Mouse (Mus musculus) CH12.LX (cell line): ENCODE data around the gene Jam2. TPM values are rescaled to one million over a fixed set of nuclear protein-coding genes. Genes with fewer than 3 reads are reported as not detected.

Experiments used
- DNase-seq: peaks from one replicate; pipeline ENCODE4 v3.0.0-alpha.2; 2013; ENCODE audit errors: extremely low read depth
- H3K27ac ChIP-seq: 2 replicates; pipeline ENCODE4 v1.5.1; 2012; ENCODE audit warnings: low read depth, mild to moderate bottlenecking, control low read depth, moderate library complexity; ENCODE audit not compliant: insufficient read depth
- H3K27me3 ChIP-seq: replicated peaks from 2 replicates; pipeline ENCODE3; 2012; ENCODE audit warnings: inconsistent platforms
- H3K36me3 ChIP-seq, 2 experiments: replicated peaks in 1 of 2; 2 replicates each; pipeline versions ENCODE3 to v1.6.1; 2012; ENCODE audit warnings: inconsistent platforms in 1 of 2, low read length in 1 of 2, mild to moderate bottlenecking in 1 of 2, mixed read lengths in 1 of 2, moderate library complexity in 1 of 2; ENCODE audit not compliant: control insufficient read depth in 1 of 2, insufficient read depth in 1 of 2
- H3K4me1 ChIP-seq, 2 experiments: 2 replicates each; pipeline ENCODE4 v1.6.1; 2012; ENCODE audit warnings: inconsistent platforms in 1 of 2, moderate library complexity in 1 of 2; ENCODE audit not compliant: insufficient read depth in 2 of 2, control insufficient read depth in 1 of 2
- H3K4me2 ChIP-seq: 2 replicates; pipeline ENCODE4 v1.6.1; 2012; ENCODE audit warnings: low read depth, mild to moderate bottlenecking, control low read depth; ENCODE audit not compliant: poor library complexity, insufficient read depth, severe bottlenecking
- H3K4me3 ChIP-seq, 3 experiments: fragments of 150-350 bp in 1 of 3; sonication (generic) in 1 of 3; replicated peaks in 1 of 3; 2 replicates each; pipeline versions ENCODE3 to v1.5.1; 2011 to 2012; ENCODE audit warnings: low read depth in 2 of 3, low read length in 2 of 3, mild to moderate bottlenecking in 2 of 3, moderate library complexity in 2 of 3, control low read depth in 1 of 3, improper control_type of control experiment in 1 of 3, inconsistent platforms in 1 of 3, mixed read lengths in 1 of 3; ENCODE audit not compliant: poor library complexity in 1 of 3
- H3K79me2 ChIP-seq: replicated peaks from 2 replicates; pipeline ENCODE4 v1.6.1; 2012; ENCODE audit warnings: mild to moderate bottlenecking, moderate library complexity; ENCODE audit not compliant: control insufficient read depth, poor library complexity, insufficient read depth, severe bottlenecking; ENCODE audit errors: extremely low read depth
- H3K9ac ChIP-seq: 2 replicates; pipeline ENCODE4 v1.6.1; 2012; ENCODE audit warnings: low read depth, mild to moderate bottlenecking, control low read depth, moderate library complexity; ENCODE audit not compliant: insufficient read depth
- H3K9me3 ChIP-seq: replicated peaks from 2 replicates; pipeline ENCODE3; 2012; ENCODE audit warnings: low read length, inconsistent platforms, mixed read lengths
- BHLHE40 ChIP-seq: IDR thresholded peaks from 2 replicates; pipeline ENCODE4 v1.6.1; 2011; ENCODE audit warnings: mild to moderate bottlenecking, low read depth, low read length, improper control_type of control experiment
- CHD2 ChIP-seq: IDR thresholded peaks from 2 replicates; pipeline ENCODE4 v1.6.1; 2011; ENCODE audit warnings: low read length, improper control_type of control experiment
- CTCF ChIP-seq, 2 experiments: IDR thresholded peaks in 1 of 2; conservative IDR thresholded peaks in 1 of 2; 2 replicates each; pipeline ENCODE4 v1.5.1; 2011 to 2012; ENCODE audit warnings: low read depth in 2 of 2, low read length in 2 of 2, improper control_type of control experiment in 1 of 2, inconsistent platforms in 1 of 2, mild to moderate bottlenecking in 1 of 2, moderate library complexity in 1 of 2
- E2F4 ChIP-seq: IDR thresholded peaks from 2 replicates; pipeline ENCODE4 v1.6.1; 2011; ENCODE audit warnings: low read depth, low read length, improper control_type of control experiment; ENCODE audit not compliant: insufficient replicate concordance
- ELF1 ChIP-seq: IDR thresholded peaks from 2 replicates; pipeline ENCODE4 v1.6.1; 2014; ENCODE audit warnings: low read depth, mild to moderate bottlenecking, inconsistent platforms, low read length, improper control_type of control experiment
- EP300 ChIP-seq: IDR thresholded peaks from 2 replicates; pipeline ENCODE4 v1.6.1; 2011; ENCODE audit warnings: low read length, improper control_type of control experiment
- IRF4 ChIP-seq: IDR thresholded peaks from 2 replicates; pipeline ENCODE4 v1.6.1; 2014; ENCODE audit warnings: low read depth, mild to moderate bottlenecking, inconsistent platforms, low read length, improper control_type of control experiment
- JUND ChIP-seq: conservative IDR thresholded peaks from 2 replicates; pipeline ENCODE4 v1.6.1; 2011; ENCODE audit warnings: low read depth, low read length, improper control_type of control experiment
- MEF2A ChIP-seq: IDR thresholded peaks from 2 replicates; pipeline ENCODE4 v1.6.1; 2014; ENCODE audit warnings: low read depth, mild to moderate bottlenecking, inconsistent platforms, low read length, improper control_type of control experiment, borderline replicate concordance
- NELFE ChIP-seq: IDR thresholded peaks from 2 replicates; pipeline ENCODE4 v1.6.1; 2011; ENCODE audit warnings: low read depth, low read length, improper control_type of control experiment
- NRF1 ChIP-seq: IDR thresholded peaks from 2 replicates; pipeline ENCODE4 v1.6.1; 2014; ENCODE audit warnings: low read depth, mild to moderate bottlenecking, inconsistent platforms, low read length, improper control_type of control experiment, moderate library complexity
- PAX5 ChIP-seq: IDR thresholded peaks from 2 replicates; pipeline ENCODE4 v1.6.1; 2012; ENCODE audit warnings: low read length, inconsistent platforms, mixed read lengths
- POLR2AphosphoS2 ChIP-seq: IDR thresholded peaks from 2 replicates; pipeline ENCODE4 v1.6.1; 2011; ENCODE audit warnings: low read depth, low read length, improper control_type of control experiment
- RAD21 ChIP-seq: IDR thresholded peaks from 2 replicates; pipeline ENCODE4 v1.6.1; 2011; ENCODE audit warnings: low read depth, mild to moderate bottlenecking, low read length, improper control_type of control experiment, moderate library complexity
- TBP ChIP-seq: conservative IDR thresholded peaks from 2 replicates; pipeline ENCODE4 v1.6.1; 2011; ENCODE audit warnings: low read depth, low read length, improper control_type of control experiment
- UBTF ChIP-seq: IDR thresholded peaks from 2 replicates; pipeline ENCODE4 v1.6.1; 2012; ENCODE audit warnings: low read depth, mild to moderate bottlenecking, inconsistent platforms, low read length, improper control_type of control experiment, moderate library complexity
- USF1 ChIP-seq: IDR thresholded peaks from 2 replicates; pipeline ENCODE4 v1.6.1; 2014; ENCODE audit warnings: low read depth, mild to moderate bottlenecking, inconsistent platforms, low read length, improper control_type of control experiment
- USF2 ChIP-seq: conservative IDR thresholded peaks from 2 replicates; pipeline ENCODE4 v1.6.1; 2011; ENCODE audit warnings: low read depth, low read length, improper control_type of control experiment
- ZKSCAN1 ChIP-seq: IDR thresholded peaks from 2 replicates; pipeline ENCODE4 v1.6.1; 2012; ENCODE audit warnings: low read depth, inconsistent platforms, low read length, improper control_type of control experiment, borderline replicate concordance
- ZMIZ1 ChIP-seq: IDR thresholded peaks from 2 replicates; pipeline ENCODE4 v1.6.1; 2012; ENCODE audit warnings: low read depth, mild to moderate bottlenecking, inconsistent platforms, low read length, improper control_type of control experiment
- ZNF384 ChIP-seq: IDR thresholded peaks from 2 replicates; pipeline ENCODE4 v1.6.1; 2012; ENCODE audit warnings: low read depth, low read length, improper control_type of control experiment, inconsistent platforms
- dilution Hi-C: fragments of 300-500 bp; cut with MboI; formaldehyde crosslinking; loops from 2 replicates; pipeline ENCODE4 v1.14.3; 2020; ENCODE audit warnings: low sequenced_read_pairs; ENCODE audit not compliant: extremely low pct_unique_long_range_greater_than_20kb, extremely low pct_ligation_motif_present
- in situ Hi-C: fragments of 300-500 bp; cut with MboI; formaldehyde crosslinking; loops from 3 replicates; pipeline ENCODE4 v1.14.3; 2019; ENCODE audit warnings: low sequenced_read_pairs, low pct_ligation_motif_present, low pct_unique_long_range_greater_than_20kb, mixed read lengths
- polyA plus RNA-seq: library from polyadenylated mRNA; unstranded; fragments of >175 nt; gene quantifications from 2 replicates; pipeline ENCODE4 v1.2.1, GENCODE M21; 2012; ENCODE audit warnings: low read depth; ENCODE audit not compliant: insufficient read length
- total RNA-seq, 2 experiments: library from RNA; depleted of rRNA; stranded (reverse); fragments of 300-350 nt in 1 of 2; fragments of >200 nt in 1 of 2; gene quantifications; 2 replicates each; pipeline ENCODE4 v1.2.3; 2012 to 2014

Gene Jam2
- total and polyA plus RNA-seq, 3 experiments, result 0.08 to 0.09 TPM; not detected in 1

DNA sequence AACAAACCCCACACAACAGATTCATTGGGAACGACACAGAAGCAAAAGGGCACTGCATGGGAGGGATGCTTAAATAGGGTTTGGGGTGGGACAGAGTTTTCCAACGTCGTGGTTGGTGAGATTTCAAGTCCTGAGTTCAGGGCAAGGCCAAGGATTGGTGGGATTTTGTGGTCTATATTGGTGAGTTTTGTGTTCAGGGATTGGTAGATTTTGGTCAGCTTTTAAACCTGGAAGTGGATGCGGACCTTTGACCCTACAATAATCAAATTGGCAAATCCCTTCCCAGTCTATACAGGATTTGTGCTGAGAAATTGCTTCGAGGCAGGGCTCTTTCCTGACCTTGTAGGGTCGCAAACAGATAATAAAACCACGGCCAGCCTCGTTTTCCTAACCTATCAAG is 6.0 kb upstream of the Jam2 start:
- Histone ChIP-seq H3K9me3 (no peaks in the 10 kb centered on the region), H3K36me3 (no peaks in the 10 kb centered on the region), H3K4me2 (no peak overlapping the region), H3K27ac (no peak overlapping the region), H3K27me3 (peaks cover 1% of the 10 kb centered on the region), H3K4me1 (no peaks in the 10 kb centered on the region), H3K9ac (no peak overlapping the region)
- DNase-seq, result no peak
- in situ Hi-C loops, result no loop called here
- TF ChIP-seq PAX5 (no peak), CTCF (conservative IDR thresholded peaks at IDR 0.05 in 1 of 2, IDR thresholded peaks at IDR 0.05 in 1 of 2; ENCODE audit: low read depth in 2 of 2, low read length in 2 of 2) (no peak), TBP (no peak), ELF1 (no peak), ZMIZ1 (no peak), MEF2A (no peak), E2F4 (no peak), USF1 (no peak), NRF1 (no peak), CHD2 (no peak), IRF4 (no peak)
- TF ChIP-seq, all 38 proteins: peak for 0
- no peak overlapping the region for H3K4me3 ChIP-seq
- H3K79me2 ChIP-seq, result no peaks in the 10 kb centered on the region
- dilution Hi-C loops, result no loop called here

DNA sequence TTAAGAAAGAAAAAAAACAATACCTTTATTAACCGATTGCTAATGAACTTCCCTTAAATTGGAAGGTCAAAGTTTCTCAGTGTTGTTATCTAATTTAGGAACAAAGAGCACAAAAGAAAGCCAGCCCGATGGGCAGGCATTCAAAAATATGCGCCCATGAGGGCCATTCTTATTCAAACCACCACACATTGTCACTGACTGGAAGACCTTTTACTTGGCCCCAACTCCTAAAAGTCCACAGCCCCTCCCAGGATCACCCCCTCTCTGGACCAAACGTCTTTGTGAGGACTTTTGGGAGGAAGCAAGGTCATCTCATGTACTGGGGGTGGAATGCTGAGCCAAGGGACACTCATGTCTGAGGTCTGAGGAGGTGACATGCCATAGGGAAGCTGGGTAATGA is 4.7 kb upstream of the Jam2 start:
- dilution Hi-C loops (no loop called here), in situ Hi-C loops (no loop called here)
- Histone ChIP-seq H3K4me2 (peak overlapping the region; percentile 37), H3K4me3 (no peak overlapping the region), H3K9ac (no peak overlapping the region), H3K9me3 (no peaks in the 10 kb centered on the region), H3K36me3 (peaks cover 0 to under 1% of the 10 kb centered on the region in 2 experiments), H3K27ac (no peak overlapping the region), H3K79me2 (no peaks in the 10 kb centered on the region), H3K27me3 (peaks cover 1% of the 10 kb centered on the region), H3K4me1 (no peaks in the 10 kb centered on the region)
- TF ChIP-seq NELFE (no peak), BHLHE40 (no peak), MEF2A (no peak), ZKSCAN1 (no peak), EP300 (no peak), ZMIZ1 (no peak), USF1 (no peak), USF2 (no peak), POLR2AphosphoS2 (no peak), CTCF (conservative IDR thresholded peaks at IDR 0.05 in 1 of 2, IDR thresholded peaks at IDR 0.05 in 1 of 2; ENCODE audit: low read depth in 2 of 2, low read length in 2 of 2) (no peak), UBTF (no peak), JUND (no peak), ZNF384 (no peak), RAD21 (no peak)
- no peak for DNase-seq
